Mouse (Mus musculus): ENCODE data around the gene Slc7a11.

The Slc7a11 gene

GRCm38 (mm10) chr3:50307339-50308327, 135.8 kb downstream of the Slc7a11 start:
- no peak for DNase-seq (ENCODE audit: low spot score in 2 of 2)

DNA sequence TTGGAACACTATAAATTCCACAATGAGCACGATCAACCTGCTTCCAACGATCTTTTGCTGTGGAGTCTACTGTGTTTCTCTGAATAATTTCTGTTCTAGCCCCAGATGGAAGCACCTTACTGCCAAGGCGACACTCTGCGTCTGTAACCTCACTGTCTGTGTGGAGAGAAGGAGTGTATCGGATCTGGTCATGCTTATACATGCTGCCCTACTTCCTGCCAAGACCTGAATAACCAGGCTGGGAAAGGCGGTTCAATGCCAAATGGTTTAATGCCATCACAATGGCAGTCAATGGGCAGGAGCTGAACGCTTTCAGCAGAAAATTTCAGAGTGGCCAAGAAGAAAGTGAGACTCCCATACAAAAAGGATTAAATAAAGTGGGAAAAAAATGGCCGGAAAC, 137.1 kb downstream of the Slc7a11 start:
- no peak for DNase-seq (ENCODE audit: low spot score in 2 of 2)

GRCm38 (mm10) chr3:50304137-50304536, 139.3 kb downstream of the Slc7a11 start:
- DNase-seq (ENCODE audit: low spot score in 2 of 2), result peak; percentile 15 to 35

DNA sequence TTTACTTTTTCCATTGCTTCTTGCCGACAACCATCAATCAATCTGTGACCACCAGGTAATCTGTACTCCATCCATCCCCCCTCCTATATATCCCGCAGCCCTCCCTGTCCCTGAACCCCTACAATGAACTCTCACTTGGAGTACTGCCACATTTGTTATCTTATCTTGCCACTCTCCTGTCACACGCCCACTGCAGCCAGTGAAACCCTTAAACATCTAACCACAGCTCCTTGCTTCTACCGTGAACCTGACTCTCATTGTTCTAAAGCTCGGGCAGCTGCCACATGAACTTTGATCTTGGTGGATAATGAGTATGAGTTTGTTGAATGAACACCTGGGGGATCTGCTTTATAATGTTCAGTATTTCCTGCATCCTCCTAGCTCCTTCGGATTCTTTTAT, 140.8 kb downstream of the Slc7a11 start:
- DNase-seq (ENCODE audit: low spot score in 2 of 2), result no peak

GRCm38 (mm10) chr3:50300952-50301303, 142.5 kb downstream of the Slc7a11 start:
- peak; percentile 31 to 36 for DNase-seq (ENCODE audit: low spot score in 2 of 2)

- DNase-seq (ENCODE audit: low spot score in 2 of 2), result no peak
Observed at GRCm38 (mm10) chr3:50300002-50300951, 143.1 kb downstream of the Slc7a11 start.

GRCm38 (mm10) chr3:50298366-50298991, 144.9 kb downstream of the Slc7a11 start:
- DNase-seq (ENCODE audit: low spot score in 2 of 2), result no peak

GRCm38 (mm10) chr3:50296956-50297355, 146.5 kb downstream of the Slc7a11 start:
- DNase-seq (ENCODE audit: low spot score in 2 of 2), result no peak

GRCm38 (mm10) chr3:50275023-50275422, 168.4 kb downstream of the Slc7a11 start:
- DNase-seq (ENCODE audit: low spot score in 2 of 2), result no peak

DNA sequence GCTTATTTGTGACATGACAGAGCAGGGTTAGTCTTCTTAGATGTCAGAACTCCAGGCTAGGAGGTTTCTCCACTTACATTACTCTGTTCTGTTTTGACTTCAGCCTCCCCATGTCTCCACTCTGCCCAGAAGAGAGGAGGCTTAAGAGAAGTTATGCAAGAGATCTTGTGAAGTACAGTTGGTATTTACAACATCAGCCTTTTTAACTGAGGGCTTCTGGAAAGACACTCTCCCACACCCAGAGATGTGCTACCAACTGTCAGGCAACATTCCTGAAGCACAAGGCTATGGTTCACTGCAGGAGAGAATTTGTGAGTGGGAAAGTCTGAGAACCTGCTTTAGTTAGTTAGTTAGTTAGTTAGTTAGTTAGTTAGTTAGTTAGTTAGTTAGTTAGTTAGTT, 171.2 kb downstream of the Slc7a11 start:
- DNase-seq (ENCODE audit: low spot score in 2 of 2), result no peak

- DNase-seq (ENCODE audit: low spot score in 2 of 2), result no peak
Observed at GRCm38 (mm10) chr3:50269680-50270079, 173.7 kb downstream of the Slc7a11 start.

DNA sequence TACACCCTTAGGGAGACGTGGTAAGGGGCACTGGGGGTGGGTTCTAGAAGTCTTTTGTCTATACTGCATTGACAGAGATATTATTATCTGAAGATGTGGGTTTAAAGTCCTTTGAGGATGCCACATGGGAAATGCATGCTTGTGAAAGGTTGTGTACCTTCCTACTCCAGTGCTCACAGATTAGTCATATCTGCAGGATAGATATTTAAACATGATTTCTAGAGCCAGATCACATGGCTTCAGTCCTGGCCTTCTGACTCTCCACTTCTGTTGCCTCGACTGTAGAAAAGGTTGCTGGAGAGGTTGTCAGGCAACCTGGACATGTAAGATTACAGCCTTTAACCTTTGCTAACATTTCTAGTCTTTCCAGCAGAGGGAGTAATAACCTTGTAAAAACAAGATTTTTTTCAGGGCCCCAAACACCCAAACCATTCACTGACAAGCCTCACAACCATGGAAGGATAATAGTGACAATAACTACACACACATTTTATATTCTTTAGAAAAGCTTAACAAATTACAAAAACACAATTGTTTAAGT, 180.8 kb downstream of the Slc7a11 start:
- no peak for DNase-seq (ENCODE audit: low spot score in 2 of 2)

DNA sequence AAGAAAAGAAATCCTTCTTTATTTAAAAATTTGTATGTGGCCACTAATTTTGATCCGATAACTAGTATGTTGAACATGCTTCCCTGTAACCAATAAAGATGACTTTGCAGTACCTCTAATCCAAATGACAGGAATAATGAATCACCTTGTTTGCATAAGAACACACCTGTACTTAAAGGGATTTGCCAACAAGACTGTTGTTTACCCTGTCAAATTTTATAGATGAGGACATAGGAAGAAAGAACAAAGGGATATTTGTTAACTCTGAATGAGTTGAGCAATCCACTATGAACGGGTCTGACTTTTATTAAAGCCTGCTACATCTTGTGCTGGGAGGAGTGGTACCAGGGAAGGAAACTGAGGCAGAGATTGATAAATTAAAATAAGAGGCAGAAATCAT, 181.3 kb downstream of the Slc7a11 start:
- no peak for DNase-seq (ENCODE audit: low spot score in 2 of 2)

DNA sequence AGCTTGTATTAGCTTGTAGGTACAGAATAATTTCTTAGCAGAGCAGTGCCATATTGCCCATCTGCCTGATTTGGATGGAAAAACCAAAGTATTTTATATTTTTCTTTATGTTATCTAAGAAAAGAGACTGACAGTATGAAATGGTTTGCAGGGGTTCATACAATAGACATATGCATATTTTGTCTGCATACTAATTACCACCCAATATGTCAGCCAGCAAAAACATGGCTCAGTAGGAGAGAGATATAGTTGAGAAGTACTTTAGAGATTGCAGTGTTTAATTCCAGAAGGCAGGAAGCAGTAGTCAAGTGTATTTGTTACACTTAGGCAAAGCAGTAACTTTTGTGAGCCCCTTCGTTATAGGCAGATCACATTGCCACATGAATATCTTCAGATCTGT, 182.7 kb downstream of the Slc7a11 start:
- DNase-seq (ENCODE audit: low spot score in 2 of 2), result no peak

DNA sequence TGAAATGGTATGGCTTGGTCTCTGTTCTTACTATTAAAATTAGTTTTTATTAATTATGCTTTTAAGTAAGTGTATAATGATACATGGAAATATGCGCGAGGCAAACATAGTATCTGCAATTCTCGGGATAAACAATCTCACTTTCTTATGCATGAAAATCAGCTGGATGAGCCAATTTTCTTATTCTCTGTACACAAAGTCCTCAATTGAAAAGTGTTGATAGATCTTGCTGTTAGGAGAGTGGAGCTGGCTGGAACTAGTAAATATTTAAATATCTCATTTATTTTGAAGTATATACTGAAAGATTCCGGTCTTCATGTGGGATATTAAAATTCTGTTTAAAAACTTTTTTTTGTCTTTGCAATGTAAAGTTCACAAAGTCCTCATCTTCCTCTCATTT, 184.6 kb downstream of the Slc7a11 start:
- no peak for DNase-seq (ENCODE audit: low spot score in 2 of 2)

- no peak for DNase-seq (ENCODE audit: low spot score in 2 of 2)
Observed at GRCm38 (mm10) chr3:50249598-50250300, 193.7 kb downstream of the Slc7a11 start.

DNA sequence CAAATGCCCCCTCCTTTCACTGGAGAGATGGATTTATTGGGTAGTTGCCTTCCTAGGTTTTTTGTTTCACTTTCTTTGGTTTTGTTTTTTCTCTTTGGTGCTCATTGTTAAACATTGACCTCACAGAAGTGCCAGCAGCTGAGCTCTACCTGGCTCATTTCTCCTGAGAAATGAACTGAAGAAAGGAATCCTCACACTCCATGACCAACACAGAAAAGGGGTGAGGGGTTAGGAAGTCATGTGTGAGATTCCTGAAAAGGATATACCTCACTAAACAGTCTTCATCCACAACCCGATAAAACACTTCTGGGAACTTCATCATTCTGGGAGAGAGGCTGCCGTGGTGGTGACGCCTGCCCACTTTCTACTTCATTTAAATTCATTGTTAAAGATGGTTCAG, 207.4 kb downstream of the Slc7a11 start:
- DNase-seq (ENCODE audit: low spot score in 2 of 2), result no peak

DNA sequence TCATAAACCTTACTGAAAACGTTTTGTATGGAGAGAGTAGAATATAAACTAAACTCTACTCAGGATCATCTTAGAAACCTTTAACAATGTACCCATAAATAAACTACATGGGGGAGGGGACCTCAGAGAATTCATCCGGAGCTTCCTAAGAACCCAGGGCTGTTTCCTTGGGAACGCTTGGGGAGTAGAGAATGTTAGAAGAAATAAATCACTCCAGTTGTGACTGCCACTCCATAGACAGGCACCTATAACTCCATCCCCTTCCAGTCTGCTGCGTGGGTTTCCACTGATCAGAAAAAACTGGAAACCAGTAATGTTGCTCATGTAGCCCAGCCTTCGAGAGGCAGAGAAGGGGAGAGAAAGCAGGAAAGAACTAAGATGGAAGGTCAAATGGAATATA, 210.3 kb downstream of the Slc7a11 start:
- no peak for DNase-seq (ENCODE audit: low spot score in 2 of 2)

- DNase-seq (ENCODE audit: low spot score in 2 of 2), result no peak
Observed at GRCm38 (mm10) chr3:50224390-50225114, 218.9 kb downstream of the Slc7a11 start.

DNA sequence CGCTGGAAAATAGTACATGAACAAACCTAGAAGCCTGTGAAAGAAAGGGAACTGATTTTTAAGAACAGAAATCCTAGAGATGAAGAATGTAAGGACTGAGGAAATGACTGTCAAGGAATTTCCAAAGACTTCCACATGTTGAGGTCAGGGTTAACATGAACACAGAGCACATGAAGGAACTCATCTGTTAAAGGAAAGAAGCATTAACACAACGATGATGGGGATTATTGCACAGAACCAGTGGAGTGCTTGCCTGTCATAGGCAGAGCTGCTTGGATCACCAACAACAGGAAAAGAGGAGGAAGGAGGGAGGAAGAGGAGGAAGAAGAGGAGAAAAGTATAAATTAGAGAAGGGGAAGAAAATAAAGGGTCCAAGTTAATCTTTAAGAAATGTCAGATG, 223.0 kb downstream of the Slc7a11 start:
- DNase-seq (ENCODE audit: low spot score in 2 of 2), result no peak

Measured in urinary bladder, postnatal 36 days (tissue).